37 mouse cellular contexts compared by ENCODE assay signal in genomic region chr1:172683551-172683950, GRCm38 (mm10). TPM values are rescaled to one million over a fixed set of nuclear protein-coding genes. Genes with fewer than 3 reads are reported as not detected.
"Had no signal": no experiment of that assay in that cellular context is flagged by ENCODE, and none has a peak within 500 bp of the region (broad histone marks: within the 10 kb centered on the region; RNA-seq: fewer than 3 reads in every experiment).

No protein-coding gene starts in this region.

- H3K4me1 ChIP-seq: heart, embryonic 13.5 days; heart, embryonic 15.5 days; hindbrain, embryonic 15.5 days; kidney, embryonic 15.5 days; limb, embryonic 13.5 days; limb, embryonic 15.5 days had no signal

- H3K9ac ChIP-seq: forebrain, postnatal 0 days; heart, embryonic 13.5 days; heart, embryonic 15.5 days; hindbrain, embryonic 15.5 days; kidney, embryonic 15.5 days; limb, embryonic 13.5 days; limb, embryonic 15.5 days had no signal

- H3K4me3 ChIP-seq: heart, adult 2 months; heart, embryonic 13.5 days; heart, embryonic 15.5 days; hindbrain, embryonic 15.5 days; kidney, embryonic 15.5 days; limb, embryonic 13.5 days; limb, embryonic 15.5 days had no signal

- ATAC-seq: intestine, embryonic 16.5 days had no signal

- H3K27ac ChIP-seq: heart, adult 2 months; heart, embryonic 13.5 days; heart, embryonic 15.5 days; hindbrain, embryonic 15.5 days; kidney, embryonic 15.5 days; kidney, postnatal 0 days; limb, embryonic 13.5 days; limb, embryonic 15.5 days had no signal

- H3K9me3 ChIP-seq: heart, embryonic 13.5 days; heart, embryonic 15.5 days; hindbrain, embryonic 15.5 days; kidney, embryonic 15.5 days; limb, embryonic 15.5 days had no signal

- H3K4me2 ChIP-seq: heart, embryonic 11.5 days; heart, embryonic 13.5 days; heart, embryonic 15.5 days; hindbrain, embryonic 15.5 days; kidney, embryonic 15.5 days; limb, embryonic 13.5 days; limb, embryonic 15.5 days had no signal

- H3K36me3 ChIP-seq: heart, embryonic 13.5 days; heart, embryonic 15.5 days; hindbrain, embryonic 15.5 days; kidney, embryonic 15.5 days; limb, embryonic 13.5 days; limb, embryonic 15.5 days had no signal

- H3K27me3 ChIP-seq: heart, embryonic 13.5 days; heart, embryonic 15.5 days; hindbrain, embryonic 15.5 days; kidney, embryonic 15.5 days; limb, embryonic 13.5 days; limb, embryonic 15.5 days had no signal

- DNase-seq: forebrain, postnatal 0 days; gastrocnemius, postnatal 14 days; gastrocnemius, postnatal 36 days; heart, adult 11 months; heart, adult 2 months; heart, postnatal 14 days; heart, postnatal 36 days; kidney, adult 11 months; kidney, adult 2 months; kidney, adult 9 months; kidney, postnatal 14 days; kidney, postnatal 36 days; layer of hippocampus, adult 9-11 months; layer of hippocampus, postnatal 36 days; left cerebral cortex, postnatal 4 days had no signal

RNA-seq across cellular contexts. Expression of gene Crp, which starts 14.3 kb away (rescaled TPM):
- total RNA-seq: gastrocnemius, adult 18-20 months; gastrocnemius, postnatal 14 days; heart, adult 2 months; heart, postnatal 14 days; heart, postnatal 36 days; hematopoietic stem cell, adult 5-6 weeks; layer of hippocampus, adult 18-20 months; layer of hippocampus, adult 8-10 months; layer of hippocampus, postnatal 14 days; layer of hippocampus, postnatal 36 days; left cerebral cortex, adult 18-20 months; left cerebral cortex, adult 8-10 months; left cerebral cortex, postnatal 10 days; left cerebral cortex, postnatal 25 days; left cerebral cortex, postnatal 4 days had no signal
- polyA plus RNA-seq: forebrain, postnatal 0 days; heart, adult 2 months; heart, embryonic 15.5 days; heart, postnatal 0 days; hindbrain, embryonic 11.5 days; kidney, adult 2 months; kidney, postnatal 0 days; large intestine, adult 2 months; limb, embryonic 11.5 days; limb, embryonic 13.5 days had no signal
